Mouse (Mus musculus) forebrain, embryonic 11.5 days (tissue): ENCODE measurements at regions not wholly inside any gene's neighbourhood (a gene's known extent, or its start where the extent isn't known, plus 50 kb on each side); places are given as distances from the start of the nearest gene placed in this dataset.

Experiments
- ATAC-seq: fragments of 200-750 bp; cut with Nextera tagmentation; replicated peaks from 2 replicates; pipeline ENCODE4 v1.8.0; 2017; ENCODE audit warnings: moderate TSS enrichment; ENCODE audit not compliant: low FRiP score
- DNase-seq: peaks from one replicate; pipeline ENCODE4 v3.0.0-alpha.2; 2017; ENCODE audit warnings: low spot score
- H3K27ac ChIP-seq: fragments of 300-500 bp; sonication (generic); 2 replicates; pipeline ENCODE4 v1.5.1; 2014; ENCODE audit warnings: low read depth, low read length
- H3K27me3 ChIP-seq: fragments of 300-500 bp; sonication (generic); 2 replicates; pipeline ENCODE4 v1.6.1; 2014; ENCODE audit warnings: mild to moderate bottlenecking, low read length, mixed read lengths; ENCODE audit not compliant: control insufficient read depth, insufficient read depth
- H3K36me3 ChIP-seq: fragments of 300-500 bp; sonication (generic); 2 replicates; pipeline ENCODE4 v1.6.1; 2014; ENCODE audit warnings: mild to moderate bottlenecking, low read length, moderate library complexity, mixed read lengths; ENCODE audit not compliant: control insufficient read depth, insufficient read depth
- H3K4me1 ChIP-seq: fragments of 300-500 bp; sonication (generic); replicated peaks from 2 replicates; pipeline ENCODE4 v1.6.1; 2014; ENCODE audit warnings: low read length, mixed read lengths; ENCODE audit not compliant: control insufficient read depth, insufficient read depth
- H3K4me2 ChIP-seq: fragments of 300-500 bp; sonication (generic); 2 replicates; pipeline ENCODE4 v1.6.1; 2014; ENCODE audit warnings: low read depth, mild to moderate bottlenecking, low read length, moderate library complexity, mixed read lengths; ENCODE audit not compliant: severe bottlenecking
- H3K4me3 ChIP-seq: fragments of 300-500 bp; sonication (generic); 2 replicates; pipeline ENCODE4 v1.5.1; 2014; ENCODE audit warnings: low read depth, low read length
- H3K9ac ChIP-seq: fragments of 300-500 bp; sonication (generic); 2 replicates; pipeline ENCODE4 v1.6.1; 2014; ENCODE audit warnings: low read length
- H3K9me3 ChIP-seq: fragments of 300-500 bp; sonication (generic); 2 replicates; pipeline ENCODE4 v1.6.1; 2016; ENCODE audit warnings: low read length, mixed read lengths; ENCODE audit not compliant: control insufficient read depth
- WGBS: fragments of 180-500 bp; shearing (Covaris S2); extraction: QIAGEN DNeasy Blood & Tissue Kit; methylation state at CpG from one replicate; pipeline ENCODE4 v1.1.7; 2014; 5-methylcytosine and 5-hydroxymethylcytosine counted together

- Histone ChIP-seq H3K4me2 (no peak overlapping the region), H3K36me3 (no peaks in the 10 kb centered on the region), H3K9me3 (no peaks in the 10 kb centered on the region), H3K4me3 (no peak overlapping the region), H3K9ac (no peak overlapping the region), H3K4me1 (no peaks in the 10 kb centered on the region), H3K27ac (no peak overlapping the region), H3K27me3 (no peaks in the 10 kb centered on the region)
- DNase-seq (no peak), ATAC-seq (no peak)
- WGBS = 86% methylated on average over 2 of the region's 2 CpGs
Observed at GRCm38 (mm10) chr1:128740616-128741015, 148.5 kb upstream of the Cxcr4 start.

- no peaks in the 10 kb centered on the region for H3K9me3 ChIP-seq
- H3K27me3 ChIP-seq = no peaks in the 10 kb centered on the region
- no peak overlapping the region for H3K4me2 ChIP-seq
- H3K27ac ChIP-seq = no peak overlapping the region
- no peak for ATAC-seq
- no peaks in the 10 kb centered on the region for H3K36me3 ChIP-seq
- DNase-seq = no peak
- H3K9ac ChIP-seq = no peak overlapping the region
- H3K4me1 ChIP-seq = no peaks in the 10 kb centered on the region
- H3K4me3 ChIP-seq = no peak overlapping the region
- WGBS = 90% methylated on average over 4 of the region's 4 CpGs
Observed at GRCm38 (mm10) chr1:128738152-128738551, 146.1 kb upstream of the Cxcr4 start.

GRCm38 (mm10) chr1:128734857-128735256 is 142.8 kb upstream of the Cxcr4 start:
- Histone ChIP-seq H3K9me3 (no peaks in the 10 kb centered on the region), H3K4me2 (no peak overlapping the region), H3K36me3 (no peaks in the 10 kb centered on the region), H3K4me1 (no peaks in the 10 kb centered on the region), H3K27ac (no peak overlapping the region), H3K9ac (no peak overlapping the region), H3K27me3 (no peaks in the 10 kb centered on the region), H3K4me3 (no peak overlapping the region)
- ATAC-seq (no peak), DNase-seq (no peak)
- WGBS = 76% methylated on average over 2 of the region's 2 CpGs

GRCm38 (mm10) chr1:128731445-128731844 is 139.4 kb upstream of the Cxcr4 start:
- H3K27me3 ChIP-seq = no peaks in the 10 kb centered on the region
- H3K9ac ChIP-seq = no peak overlapping the region
- H3K27ac ChIP-seq = no peak overlapping the region
- no peak for DNase-seq
- no peak overlapping the region for H3K4me2 ChIP-seq
- no peaks in the 10 kb centered on the region for H3K4me1 ChIP-seq
- ATAC-seq = no peak
- no peaks in the 10 kb centered on the region for H3K9me3 ChIP-seq
- no peak overlapping the region for H3K4me3 ChIP-seq
- H3K36me3 ChIP-seq = no peaks in the 10 kb centered on the region
- WGBS = 84% methylated on average over 3 of the region's 3 CpGs

GRCm38 (mm10) chr1:128724433-128725091 is 132.5 kb upstream of the Cxcr4 start:
- H3K27me3 ChIP-seq = no peaks in the 10 kb centered on the region
- no peak overlapping the region for H3K9ac ChIP-seq
- no peaks in the 10 kb centered on the region for H3K9me3 ChIP-seq
- H3K4me2 ChIP-seq = no peak overlapping the region
- H3K4me1 ChIP-seq = no peaks in the 10 kb centered on the region
- ATAC-seq = no peak
- DNase-seq = no peak
- H3K27ac ChIP-seq = no peak overlapping the region
- 84% methylated on average over 6 of the region's 6 CpGs for WGBS
- H3K4me3 ChIP-seq = no peak overlapping the region
- H3K36me3 ChIP-seq = no peaks in the 10 kb centered on the region

- no peaks in the 10 kb centered on the region for H3K27me3 ChIP-seq
- 57% methylated on average over 3 of the region's 3 CpGs for WGBS
- H3K4me3 ChIP-seq = no peak overlapping the region
- no peak for DNase-seq
- no peaks in the 10 kb centered on the region for H3K36me3 ChIP-seq
- no peaks in the 10 kb centered on the region for H3K4me1 ChIP-seq
- no peak overlapping the region for H3K9ac ChIP-seq
- no peak overlapping the region for H3K27ac ChIP-seq
- no peak overlapping the region for H3K4me2 ChIP-seq
- no peak for ATAC-seq
- no peaks in the 10 kb centered on the region for H3K9me3 ChIP-seq
Observed at GRCm38 (mm10) chr1:128723843-128724242, 131.8 kb upstream of the Cxcr4 start.

GRCm38 (mm10) chr1:128722061-128722471 is 130.0 kb upstream of the Cxcr4 start:
- 84% methylated on average over 2 of the region's 2 CpGs for WGBS
- no peak overlapping the region for H3K9ac ChIP-seq
- no peak overlapping the region for H3K27ac ChIP-seq
- no peaks in the 10 kb centered on the region for H3K27me3 ChIP-seq
- H3K36me3 ChIP-seq = no peaks in the 10 kb centered on the region
- DNase-seq (no peak), ATAC-seq (no peak)
- no peak overlapping the region for H3K4me2 ChIP-seq
- H3K4me3 ChIP-seq = no peak overlapping the region
- no peaks in the 10 kb centered on the region for H3K4me1 ChIP-seq
- no peaks in the 10 kb centered on the region for H3K9me3 ChIP-seq

GRCm38 (mm10) chr1:128714843-128715242 is 122.8 kb upstream of the Cxcr4 start:
- H3K4me3 ChIP-seq = no peak overlapping the region
- no peaks in the 10 kb centered on the region for H3K27me3 ChIP-seq
- WGBS = 55% methylated on average over 6 of the region's 6 CpGs
- no peaks in the 10 kb centered on the region for H3K9me3 ChIP-seq
- H3K4me1 ChIP-seq = 0 out of 2 replicates have a peak, but pooled peaks cover 2% of the 10 kb centered on the region
- ATAC-seq (no peak), DNase-seq (no peak)
- no peak overlapping the region for H3K4me2 ChIP-seq
- H3K36me3 ChIP-seq = no peaks in the 10 kb centered on the region
- no peak overlapping the region for H3K27ac ChIP-seq
- H3K9ac ChIP-seq = no peak overlapping the region

GRCm38 (mm10) chr1:128712876-128713275 is 120.8 kb upstream of the Cxcr4 start:
- Histone ChIP-seq H3K36me3 (no peaks in the 10 kb centered on the region), H3K4me3 (no peak overlapping the region), H3K4me1 (0 out of 2 replicates have a peak, but pooled peaks cover 2% of the 10 kb centered on the region), H3K9ac (no peak overlapping the region), H3K27ac (no peak overlapping the region), H3K9me3 (no peaks in the 10 kb centered on the region), H3K4me2 (no peak overlapping the region), H3K27me3 (no peaks in the 10 kb centered on the region)
- DNase-seq (no peak), ATAC-seq (peak; percentile 17; the same call in 1 of the 2 replicates)
- 73% methylated on average over 7 of the region's 7 CpGs for whole genome bisulfite sequencing
